Mouse (Mus musculus) hindbrain, postnatal 0 days (tissue): ENCODE data around the gene Lingo1. TPM values are rescaled to one million over a fixed set of nuclear protein-coding genes. Genes with fewer than 3 reads are reported as not detected.

Experiments
- ATAC-seq: fragments of 200-750 bp; cut with Nextera tagmentation; 2 replicates; pipeline ENCODE4 v1.8.0; 2017; ENCODE audit warnings: mild to moderate bottlenecking, moderate TSS enrichment, moderate library complexity
- DNase-seq: peaks from one replicate; pipeline ENCODE4 v3.0.0-alpha.2; 2015; ENCODE audit warnings: low spot score
- H3K27ac ChIP-seq: fragments of 300-500 bp; sonication (generic); 2 replicates; pipeline ENCODE4 v1.5.1; 2014; ENCODE audit warnings: mild to moderate bottlenecking
- H3K27me3 ChIP-seq: fragments of 300-500 bp; sonication (generic); 2 replicates; pipeline ENCODE4 v1.6.1; 2014; ENCODE audit warnings: low read length, mixed read lengths; ENCODE audit not compliant: insufficient read depth
- H3K36me3 ChIP-seq: fragments of 300-500 bp; sonication (generic); 2 replicates; pipeline ENCODE4 v1.6.1; 2014; ENCODE audit warnings: low read length, mixed read lengths; ENCODE audit not compliant: insufficient read depth
- H3K4me1 ChIP-seq: fragments of 300-500 bp; sonication (generic); 2 replicates; pipeline ENCODE4 v1.6.1; 2014; ENCODE audit warnings: antibody characterized with exemption, low read length, mixed read lengths; ENCODE audit not compliant: insufficient read depth
- H3K4me2 ChIP-seq: fragments of 300-500 bp; sonication (generic); 2 replicates; pipeline ENCODE4 v1.6.1; 2014; ENCODE audit warnings: low read depth, mild to moderate bottlenecking, low read length, moderate library complexity, mixed read lengths
- H3K4me3 ChIP-seq: fragments of 300-500 bp; sonication (generic); 2 replicates; pipeline ENCODE4 v1.5.1; 2014; ENCODE audit warnings: low read length
- H3K9ac ChIP-seq: fragments of 300-500 bp; sonication (generic); replicated peaks from 2 replicates; pipeline ENCODE4 v1.6.1; 2014; ENCODE audit warnings: mild to moderate bottlenecking, low read length, moderate library complexity, mixed read lengths
- H3K9me3 ChIP-seq: fragments of 300-500 bp; sonication (generic); 2 replicates; pipeline ENCODE4 v1.6.1; 2016; ENCODE audit warnings: low read length, mixed read lengths
- CTCF ChIP-seq: IDR thresholded peaks from 2 replicates; pipeline ENCODE4 v1.5.1; 2016; ENCODE audit warnings: antibody characterized with exemption, control low read depth, low read depth
- WGBS: fragments of 180-500 bp; shearing (Covaris S2); extraction: QIAGEN DNeasy Blood & Tissue Kit; methylation state at CpG from one replicate; pipeline ENCODE4 v1.1.7; 2014; 5-methylcytosine and 5-hydroxymethylcytosine counted together
- polyA plus RNA-seq: library from polyadenylated mRNA; unstranded; fragments of >200 nt; fragmentation: Nextera tagmentation; extraction: Ambion mirVana; gene quantifications from 2 replicates; pipeline ENCODE4 v1.2.1, GENCODE M21; 2015
- total RNA-seq: library from RNA; depleted of rRNA; stranded (reverse); fragments of >200 nt; gene quantifications from 2 replicates; pipeline ENCODE4 v1.2.3, GENCODE M21; 2014

Lingo1 gene
- total and polyA plus RNA-seq, 2 experiments from 2014 or later = 88.6 to 181 TPM

GRCm38 (mm10) chr9:56664136-56664535, 132.1 kb downstream of the Lingo1 start:
- Histone ChIP-seq H3K27me3 (no peaks in the 10 kb centered on the region), H3K9ac (no peak overlapping the region), H3K4me2 (no peak overlapping the region), H3K36me3 (no peaks in the 10 kb centered on the region), H3K4me3 (no peak overlapping the region), H3K4me1 (0 out of 2 replicates have a peak, but pooled peaks cover 11% of the 10 kb centered on the region), H3K9me3 (no peaks in the 10 kb centered on the region), H3K27ac (no peak overlapping the region)
- ATAC-seq = no peak
- TF ChIP-seq CTCF = no peak
- no peak for DNase-seq
- 62% methylated on average over 5 of the region's 5 CpGs for WGBS

GRCm38 (mm10) chr9:56662946-56663345, 133.3 kb downstream of the Lingo1 start:
- no peak for ATAC-seq
- no peak for TF ChIP-seq CTCF
- WGBS = 72% methylated on average over 7 of the region's 7 CpGs
- no peaks in the 10 kb centered on the region for H3K27me3 ChIP-seq
- no peaks in the 10 kb centered on the region for H3K9me3 ChIP-seq
- no peak overlapping the region for H3K9ac ChIP-seq
- no peak overlapping the region for H3K4me3 ChIP-seq
- no peak for DNase-seq
- H3K36me3 ChIP-seq = no peaks in the 10 kb centered on the region
- H3K4me2 ChIP-seq = no peak overlapping the region
- no peak overlapping the region for H3K27ac ChIP-seq
- H3K4me1 ChIP-seq = peaks cover 13% of the 10 kb centered on the region; the same call in 1 of the 2 replicates

DNA sequence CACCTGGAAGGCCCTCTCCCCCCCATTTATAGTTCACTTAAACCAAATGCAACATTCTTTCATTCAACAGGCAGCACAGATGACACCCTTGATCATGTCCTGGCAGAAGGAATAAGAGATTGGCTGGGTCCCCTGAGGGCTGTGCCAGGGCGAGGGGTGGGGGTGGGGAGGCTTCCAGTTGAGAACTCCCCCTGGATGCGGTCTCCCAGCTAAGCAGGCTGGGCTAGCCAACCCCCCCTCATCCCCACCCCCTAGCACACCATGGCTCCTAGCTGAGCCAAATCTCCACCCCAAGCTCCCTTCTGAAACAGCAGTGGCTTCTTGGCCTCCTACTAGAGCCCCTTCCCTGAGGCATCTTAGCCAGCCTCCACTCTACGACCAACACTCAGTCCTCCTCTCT, 133.9 kb downstream of the Lingo1 start:
- H3K36me3 ChIP-seq = no peaks in the 10 kb centered on the region
- H3K9me3 ChIP-seq = no peaks in the 10 kb centered on the region
- no peak overlapping the region for H3K27ac ChIP-seq
- ATAC-seq = no peak
- DNase-seq = no peak
- no peak overlapping the region for H3K4me3 ChIP-seq
- WGBS = 71% methylated on average over 3 of the region's 3 CpGs
- no peak for TF ChIP-seq CTCF
- H3K4me1 ChIP-seq = peaks cover 18% of the 10 kb centered on the region
- no peak overlapping the region for H3K9ac ChIP-seq
- no peak overlapping the region for H3K4me2 ChIP-seq
- no peaks in the 10 kb centered on the region for H3K27me3 ChIP-seq

- DNase-seq (no peak), ATAC-seq (no peak)
- H3K4me3 ChIP-seq = no peak overlapping the region
- H3K4me1 ChIP-seq = peaks cover 29% of the 10 kb centered on the region
- H3K4me2 ChIP-seq = no peak overlapping the region
- no peak overlapping the region for H3K9ac ChIP-seq
- H3K9me3 ChIP-seq = no peaks in the 10 kb centered on the region
- H3K27ac ChIP-seq = no peak overlapping the region
- 61% methylated on average over 3 of the region's 3 CpGs for WGBS
- TF ChIP-seq CTCF = no peak
- no peaks in the 10 kb centered on the region for H3K36me3 ChIP-seq
- no peaks in the 10 kb centered on the region for H3K27me3 ChIP-seq
Measured at GRCm38 (mm10) chr9:56661217-56661840, 134.9 kb downstream of the Lingo1 start.

DNA sequence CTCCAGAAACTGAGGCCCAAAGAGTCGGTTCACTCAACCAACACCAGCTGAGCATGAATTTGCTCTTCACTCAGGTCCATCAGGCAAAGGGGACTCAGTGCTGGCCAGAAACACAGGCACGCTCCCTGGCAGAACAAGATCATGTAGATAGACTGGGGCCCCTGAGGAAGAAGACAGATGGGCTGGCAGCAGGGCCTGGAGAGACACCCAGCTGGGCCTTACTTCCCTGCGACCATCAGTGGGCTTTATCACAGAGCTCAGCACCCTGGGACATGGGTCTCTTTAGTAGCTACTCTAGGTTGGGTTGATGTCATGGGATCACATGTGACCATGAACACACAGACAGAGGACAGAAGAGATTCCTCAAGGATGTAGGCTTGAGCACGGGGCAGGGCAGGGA, 137.7 kb downstream of the Lingo1 start:
- peaks cover 37% of the 10 kb centered on the region for H3K4me1 ChIP-seq
- H3K36me3 ChIP-seq = no peaks in the 10 kb centered on the region
- TF ChIP-seq CTCF = no peak
- ATAC-seq = no peak
- H3K4me2 ChIP-seq = no peak overlapping the region
- H3K27ac ChIP-seq = no peak overlapping the region
- 74% methylated on average over 4 of the region's 4 CpGs for WGBS
- H3K9me3 ChIP-seq = no peaks in the 10 kb centered on the region
- no peak overlapping the region for H3K4me3 ChIP-seq
- H3K27me3 ChIP-seq = no peaks in the 10 kb centered on the region
- DNase-seq = no peak
- no peak overlapping the region for H3K9ac ChIP-seq

DNA sequence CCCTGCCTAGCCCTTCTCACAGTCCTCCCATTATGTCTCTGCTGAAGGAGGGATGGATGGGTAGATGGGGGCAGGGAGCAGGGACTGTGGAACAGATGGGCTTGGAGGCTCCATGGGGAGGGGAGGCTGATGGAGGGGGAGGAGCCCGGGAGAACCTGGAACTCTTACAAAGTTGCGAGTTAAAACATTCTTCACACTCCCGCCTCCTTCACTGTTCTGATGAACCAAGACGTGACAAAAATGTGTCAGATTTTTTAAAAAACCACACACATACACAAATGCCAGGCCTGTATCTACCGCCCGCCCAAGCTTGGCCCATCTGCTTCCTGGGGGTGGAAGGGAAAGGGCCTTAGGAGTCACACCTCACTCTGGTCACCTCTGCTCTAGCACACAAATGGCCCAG, 138.3 kb downstream of the Lingo1 start:
- no peak overlapping the region for H3K4me2 ChIP-seq
- H3K9ac ChIP-seq = no peak overlapping the region
- no peak overlapping the region for H3K27ac ChIP-seq
- H3K9me3 ChIP-seq = no peaks in the 10 kb centered on the region
- no peaks in the 10 kb centered on the region for H3K36me3 ChIP-seq
- 57% methylated on average over 6 of the region's 6 CpGs for WGBS
- peak; percentile 25 for DNase-seq
- H3K4me1 ChIP-seq = peaks cover 37% of the 10 kb centered on the region
- TF ChIP-seq CTCF = no peak
- no peaks in the 10 kb centered on the region for H3K27me3 ChIP-seq
- no peak overlapping the region for H3K4me3 ChIP-seq
- no peak; the same call in 1 of the 2 replicates for ATAC-seq

- Histone ChIP-seq H3K4me2 (peak overlapping the region; percentile 19; the same call in 1 of the 2 replicates), H3K4me1 (peaks cover 29% of the 10 kb centered on the region), H3K27ac (peak overlapping the region; percentile 34; the same call in 1 of the 2 replicates), H3K4me3 (no peak overlapping the region), H3K36me3 (no peaks in the 10 kb centered on the region), H3K9ac (no peak overlapping the region), H3K27me3 (no peaks in the 10 kb centered on the region), H3K9me3 (no peaks in the 10 kb centered on the region)
- no peak for TF ChIP-seq CTCF
- ATAC-seq (0 out of 2 replicates have a peak, but pooled peaks have one; percentile 18), DNase-seq (peak; percentile 56)
- 33% methylated on average over 16 of the region's 16 CpGs for WGBS
Measured at GRCm38 (mm10) chr9:56656766-56657542, 139.3 kb downstream of the Lingo1 start.
